Mouse (Mus musculus) liver, postnatal 0 days (tissue): ENCODE measurements at regions not wholly inside any gene's neighbourhood (a gene's known extent, or its start where the extent isn't known, plus 50 kb on each side); places are given as distances from the start of the nearest gene placed in this dataset.

Experiments
- ATAC-seq: fragments of 200-750 bp; cut with Nextera tagmentation; 2 replicates; pipeline ENCODE4 v1.8.0; 2017; ENCODE audit warnings: mild to moderate bottlenecking, moderate library complexity
- DNase-seq: peaks from one replicate; pipeline ENCODE4 v3.0.0-alpha.2; 2016
- H3K27ac ChIP-seq: fragments of 300-500 bp; sonication (generic); 2 replicates; pipeline ENCODE4 v1.5.1; 2014; ENCODE audit warnings: antibody characterized with exemption, moderate library complexity, mild to moderate bottlenecking, low read depth
- H3K27me3 ChIP-seq: fragments of 300-500 bp; sonication (generic); 2 replicates; pipeline ENCODE4 v1.6.1; 2014; ENCODE audit warnings: low read length, control low read depth, mixed read lengths; ENCODE audit not compliant: insufficient read depth
- H3K36me3 ChIP-seq: fragments of 300-500 bp; sonication (generic); replicated peaks from 2 replicates; pipeline ENCODE4 v1.6.1; 2014; ENCODE audit warnings: mild to moderate bottlenecking, control low read depth, low read length, moderate library complexity, mixed read lengths; ENCODE audit not compliant: insufficient read depth
- H3K4me1 ChIP-seq: fragments of 300-500 bp; sonication (generic); 2 replicates; pipeline ENCODE4 v1.6.1; 2014; ENCODE audit warnings: antibody characterized with exemption, mild to moderate bottlenecking, control low read depth; ENCODE audit not compliant: insufficient read depth
- H3K4me2 ChIP-seq: fragments of 300-500 bp; sonication (generic); 2 replicates; pipeline ENCODE4 v1.6.1; 2014; ENCODE audit warnings: low read depth, mild to moderate bottlenecking, low read length, moderate library complexity, mixed read lengths
- H3K4me3 ChIP-seq: fragments of 300-500 bp; sonication (generic); 2 replicates; pipeline ENCODE4 v1.5.1; 2014; ENCODE audit warnings: low read depth, low read length
- H3K9ac ChIP-seq: fragments of 300-500 bp; sonication (generic); replicated peaks from 2 replicates; pipeline ENCODE4 v1.6.1; 2014; ENCODE audit warnings: mild to moderate bottlenecking, moderate library complexity
- H3K9me3 ChIP-seq: fragments of 300-500 bp; sonication (generic); 2 replicates; pipeline ENCODE4 v1.6.1; 2016; ENCODE audit warnings: mild to moderate bottlenecking, control low read depth, low read length, mixed read lengths
- CTCF ChIP-seq: sonication (generic); IDR thresholded peaks from 2 replicates; pipeline ENCODE4 v1.5.1; 2016; ENCODE audit warnings: antibody characterized with exemption, low read depth
- EP300 ChIP-seq: IDR thresholded peaks from 2 replicates; pipeline ENCODE4 v1.6.1; 2016; ENCODE audit warnings: antibody characterized with exemption, low read depth, mild to moderate bottlenecking
- WGBS: fragments of 180-500 bp; shearing (Covaris S2); extraction: QIAGEN DNeasy Blood & Tissue Kit; methylation state at CpG from one replicate; pipeline ENCODE4 v1.1.7; 2014; ENCODE audit not compliant: insufficient replicate concordance; 5-methylcytosine and 5-hydroxymethylcytosine counted together

DNA sequence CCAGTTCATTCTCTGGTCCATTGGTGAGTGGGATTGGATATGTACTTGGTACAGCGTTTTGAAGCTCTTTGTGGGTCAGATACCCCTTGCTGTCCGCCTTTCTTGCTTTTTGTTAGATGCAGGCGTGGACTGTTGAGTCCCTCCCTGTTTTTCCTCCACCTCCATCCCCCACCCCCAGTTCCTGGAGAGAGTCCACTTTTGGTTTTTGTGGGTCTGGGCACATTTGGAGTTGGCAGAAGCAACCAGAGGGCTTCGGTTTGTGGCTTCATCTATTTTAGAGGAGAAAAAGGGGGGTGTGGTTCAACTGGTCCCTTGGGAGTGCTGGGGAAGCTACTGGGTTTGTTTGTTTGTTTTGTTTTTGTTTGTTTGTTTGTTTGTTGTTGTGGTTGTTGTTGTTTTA, 103.9 kb upstream of the Gm9887 start:
- TF ChIP-seq CTCF (no peak), EP300 (no peak)
- H3K9ac ChIP-seq = no peak overlapping the region
- no peaks in the 10 kb centered on the region for H3K27me3 ChIP-seq
- no peaks in the 10 kb centered on the region for H3K36me3 ChIP-seq
- ATAC-seq = no peak
- H3K27ac ChIP-seq = peak overlapping the region; percentile 56
- 51% methylated on average over 4 of the region's 4 CpGs for WGBS
- H3K9me3 ChIP-seq = no peaks in the 10 kb centered on the region
- no peak overlapping the region for H3K4me3 ChIP-seq
- no peak for DNase-seq
- no peak overlapping the region for H3K4me2 ChIP-seq
- H3K4me1 ChIP-seq = peaks cover 9% of the 10 kb centered on the region

DNA sequence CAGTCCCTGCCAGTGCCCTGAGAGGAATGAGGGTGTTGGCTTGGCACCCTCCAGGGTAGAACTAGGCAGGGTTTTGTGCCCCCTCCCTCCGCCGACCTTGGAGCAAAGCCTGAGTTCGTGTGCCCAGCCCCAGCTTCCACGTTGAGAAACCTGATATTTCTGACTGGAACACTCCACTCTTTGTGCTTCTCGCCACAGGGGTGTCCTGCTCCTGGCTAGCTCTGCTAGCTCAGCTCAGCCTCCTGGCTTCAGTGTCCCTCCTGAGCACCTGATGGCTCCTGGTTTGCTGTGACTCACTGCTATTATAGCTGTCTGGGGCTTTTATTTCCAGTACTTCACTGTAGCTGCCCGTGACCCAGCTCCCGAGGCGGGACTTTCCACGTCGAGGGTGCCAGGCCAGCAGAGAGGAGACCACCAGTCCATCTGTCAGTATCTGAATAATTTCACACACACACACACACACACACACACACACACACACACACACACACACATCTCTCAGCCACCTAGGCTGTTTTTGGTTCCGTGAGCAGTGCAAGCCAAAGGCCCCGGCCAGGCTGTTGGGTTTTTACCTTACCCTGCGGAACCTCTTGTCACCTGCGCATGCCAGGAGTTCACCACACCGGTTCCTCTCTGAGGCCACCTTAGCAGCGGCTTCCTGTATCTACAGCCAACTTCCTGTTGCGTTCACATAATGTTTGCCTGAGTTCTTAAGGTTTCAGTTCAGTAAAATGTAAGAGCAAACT, 102.8 kb upstream of the Gm9887 start:
- Histone ChIP-seq H3K4me2 (peak overlapping the region; percentile 38), H3K4me1 (peaks cover 9% of the 10 kb centered on the region), H3K9ac (no peak overlapping the region), H3K9me3 (no peaks in the 10 kb centered on the region), H3K36me3 (no peaks in the 10 kb centered on the region), H3K27ac (peak overlapping the region; percentile 77), H3K4me3 (no peak overlapping the region), H3K27me3 (no peaks in the 10 kb centered on the region)
- DNase-seq = peak; percentile 33
- TF ChIP-seq EP300 (no peak), CTCF (no peak)
- 44% methylated on average over 17 of the region's 17 CpGs for WGBS
- peak; percentile 43 for ATAC-seq

DNA sequence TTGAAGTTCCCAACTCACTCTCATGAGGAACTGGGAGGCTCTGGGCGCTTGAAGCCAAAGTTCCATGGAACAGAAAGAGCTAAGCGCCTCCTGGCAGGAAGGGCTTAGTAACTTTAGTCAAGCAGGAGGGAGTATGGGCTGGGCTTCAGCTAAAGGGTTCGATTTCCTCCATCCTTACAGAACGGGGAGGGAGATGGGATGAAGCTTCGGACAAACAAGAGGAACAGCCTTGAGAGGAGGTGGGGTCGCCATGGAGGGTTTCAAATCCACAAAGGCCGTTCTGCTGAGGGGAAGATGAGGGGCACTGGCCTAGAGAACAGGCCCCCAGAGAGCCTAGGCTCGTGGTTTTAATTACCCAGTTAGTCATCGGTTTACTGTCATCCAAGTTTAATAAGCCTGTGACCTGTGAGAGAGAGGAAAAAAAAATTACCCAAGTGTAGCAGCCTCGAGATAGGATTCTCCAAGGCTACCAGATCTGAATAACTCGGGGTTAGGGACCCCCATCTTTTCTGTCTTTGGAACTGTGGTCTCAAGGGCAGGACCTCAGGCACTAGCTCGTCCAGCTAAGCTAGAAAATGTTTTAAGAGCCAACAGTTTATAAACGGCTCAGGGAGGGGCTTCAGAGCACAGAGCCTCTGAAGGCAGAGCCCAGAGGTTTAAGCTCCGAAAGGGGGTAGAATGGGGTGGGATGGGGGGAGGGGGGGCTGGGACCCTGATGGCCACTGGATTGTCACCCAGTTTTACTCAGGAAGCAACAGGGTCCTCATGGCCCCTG, 102.1 kb upstream of the Gm9887 start:
- DNase-seq (no peak), ATAC-seq (no peak)
- Histone ChIP-seq H3K36me3 (no peaks in the 10 kb centered on the region), H3K9me3 (no peaks in the 10 kb centered on the region), H3K4me1 (peaks cover 9% of the 10 kb centered on the region), H3K27me3 (no peaks in the 10 kb centered on the region), H3K9ac (no peak overlapping the region), H3K4me2 (peak overlapping the region; percentile 38), H3K27ac (peak overlapping the region; percentile 77), H3K4me3 (no peak overlapping the region)
- WGBS = 62% methylated on average over 14 of the region's 14 CpGs
- TF ChIP-seq EP300 (no peak), CTCF (no peak)

DNA sequence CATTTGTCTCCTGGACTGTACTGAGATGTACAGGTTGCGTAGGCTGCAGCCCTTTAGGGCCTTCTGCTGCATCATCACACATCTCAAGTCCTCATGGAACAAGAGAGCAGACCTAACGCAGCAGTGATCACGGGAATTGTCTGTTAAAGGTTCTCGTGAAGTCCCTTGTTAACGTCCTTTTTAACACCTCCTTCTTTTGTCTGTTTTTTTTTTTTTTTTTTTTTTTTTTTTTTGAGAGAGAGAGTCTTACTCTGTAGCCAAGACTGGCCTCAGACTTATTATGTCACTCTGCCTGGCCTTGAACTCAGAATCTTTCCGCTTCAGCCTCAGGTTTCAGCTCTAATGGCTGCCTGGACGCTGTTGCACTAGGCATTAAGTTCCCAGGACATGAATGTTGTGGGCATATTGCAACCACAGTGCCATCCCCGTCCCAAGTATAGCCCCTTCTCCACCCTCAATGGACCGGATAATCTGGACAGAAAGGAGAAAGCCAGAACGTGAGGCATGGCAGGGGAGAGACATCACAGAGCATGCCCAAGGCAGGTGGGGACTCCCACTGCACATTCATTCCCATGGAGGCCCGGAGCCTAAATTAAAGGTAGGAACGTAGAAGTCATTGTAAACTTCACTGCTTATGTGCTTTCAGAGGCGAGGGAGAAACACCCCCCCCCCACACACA, 101.3 kb upstream of the Gm9887 start:
- Histone ChIP-seq H3K4me1 (peaks cover 9% of the 10 kb centered on the region), H3K27ac (no peak overlapping the region), H3K27me3 (no peaks in the 10 kb centered on the region), H3K9me3 (no peaks in the 10 kb centered on the region), H3K4me3 (no peak overlapping the region), H3K9ac (no peak overlapping the region), H3K4me2 (no peak overlapping the region), H3K36me3 (no peaks in the 10 kb centered on the region)
- ATAC-seq (no peak), DNase-seq (no peak)
- TF ChIP-seq CTCF = no peak
- TF ChIP-seq EP300 = no peak
- 76% methylated on average over 13 of the region's 13 CpGs for WGBS

DNA sequence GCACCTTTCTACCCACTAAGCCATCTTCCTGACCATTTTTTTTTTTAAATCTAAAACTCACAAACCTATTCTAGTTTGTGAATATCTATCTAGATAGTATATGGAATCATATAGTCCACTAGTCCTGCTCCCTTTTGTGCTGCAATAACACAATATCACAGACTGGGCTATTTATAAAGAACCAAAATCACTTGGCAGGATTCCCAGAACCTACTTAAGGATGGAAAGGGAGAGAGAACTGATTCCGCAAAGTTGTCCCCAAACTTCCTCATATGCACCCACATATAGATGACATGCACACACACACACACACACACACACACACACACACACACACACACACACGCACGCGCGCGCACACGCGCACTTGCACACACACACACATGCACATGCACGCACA, 100.7 kb upstream of the Gm9887 start:
- Histone ChIP-seq H3K4me3 (no peak overlapping the region), H3K4me1 (peaks cover 11% of the 10 kb centered on the region), H3K4me2 (no peak overlapping the region), H3K9ac (no peak overlapping the region), H3K36me3 (no peaks in the 10 kb centered on the region), H3K9me3 (no peaks in the 10 kb centered on the region), H3K27me3 (no peaks in the 10 kb centered on the region), H3K27ac (no peak overlapping the region)
- no peak for DNase-seq
- 84% methylated on average over 9 of the region's 9 CpGs for WGBS
- no peak for TF ChIP-seq CTCF
- TF ChIP-seq EP300 = no peak
- no peak for ATAC-seq

DNA sequence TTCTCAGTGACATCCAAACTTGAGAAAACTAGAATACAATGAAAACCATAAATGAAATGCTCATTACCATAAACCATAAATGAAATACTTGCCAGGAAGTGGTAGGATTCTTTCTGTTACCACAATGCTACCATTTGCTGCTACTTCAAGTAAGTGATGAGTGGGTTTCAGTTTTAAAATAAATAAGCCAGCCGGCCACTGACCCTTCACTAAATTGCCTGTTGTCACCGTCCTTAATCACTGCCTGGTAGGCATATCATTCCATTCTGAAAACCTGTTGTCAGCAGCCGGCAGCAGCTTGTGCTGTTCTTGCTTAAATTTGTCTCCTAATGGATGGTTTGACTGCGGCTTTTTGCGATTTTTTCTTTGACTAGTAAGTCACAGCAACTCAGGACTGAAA, 99.6 kb upstream of the Gm9887 start:
- no peak overlapping the region for H3K4me2 ChIP-seq
- H3K9ac ChIP-seq = no peak overlapping the region
- TF ChIP-seq CTCF = no peak
- no peak for TF ChIP-seq EP300
- DNase-seq (no peak), ATAC-seq (no peak)
- no peaks in the 10 kb centered on the region for H3K27me3 ChIP-seq
- no peaks in the 10 kb centered on the region for H3K9me3 ChIP-seq
- WGBS = 71% methylated on average over 5 of the region's 5 CpGs
- H3K4me3 ChIP-seq = no peak overlapping the region
- H3K4me1 ChIP-seq = peaks cover 12% of the 10 kb centered on the region
- no peaks in the 10 kb centered on the region for H3K36me3 ChIP-seq
- no peak overlapping the region for H3K27ac ChIP-seq
